Mouse (Mus musculus) gastrocnemius, postnatal 4 days (tissue): ENCODE results near the gene Rabif. TPM values are rescaled to one million over a fixed set of nuclear protein-coding genes. Genes with fewer than 3 reads are reported as not detected.
"Not testable (repeated sequence)": the region's sequence is repeated elsewhere in the genome, so short reads cannot be mapped to it uniquely, and the experiment has no call there.

Experiments used
- DNase-seq, 2 experiments: peaks; one replicate each; pipeline ENCODE4 v3.0.0; 2021 to 2022; ENCODE audit warnings: low spot score in 2 of 2, mixed read lengths in 2 of 2
- long read RNA-seq, 2 experiments: library from polyadenylated mRNA; stranded (forward); transcript quantifications; one replicate each; pipeline ENCODE4 v2.0.0; 2021
- total RNA-seq, 2 experiments: library from RNA; stranded (reverse); gene quantifications; 2 replicates each; pipeline ENCODE4 v1.2.3; 2021

The Rabif gene
- 10 to 100 TPM; 12.0 to 13.5 TPM for total RNA-seq
- long read RNA-seq, experiment 1, transcript Rabif-201 (2 exons, 2,861 nt), result major isoform, 36 of 37 reads
- long read RNA-seq, experiment 1, partial matches to known transcripts, result 0 of 37 reads
- long read RNA-seq, experiment 1, other reads (novel, unspliced or antisense), result 1 of 37 reads
- long read RNA-seq, experiment 2, transcript Rabif-201 (2 exons, 2,861 nt), result major isoform, 49 of 53 reads
- long read RNA-seq, experiment 2, partial matches to known transcripts, result 1 of 53 reads
- long read RNA-seq, experiment 2, other reads (novel, unspliced or antisense), result 3 of 53 reads

DNA sequence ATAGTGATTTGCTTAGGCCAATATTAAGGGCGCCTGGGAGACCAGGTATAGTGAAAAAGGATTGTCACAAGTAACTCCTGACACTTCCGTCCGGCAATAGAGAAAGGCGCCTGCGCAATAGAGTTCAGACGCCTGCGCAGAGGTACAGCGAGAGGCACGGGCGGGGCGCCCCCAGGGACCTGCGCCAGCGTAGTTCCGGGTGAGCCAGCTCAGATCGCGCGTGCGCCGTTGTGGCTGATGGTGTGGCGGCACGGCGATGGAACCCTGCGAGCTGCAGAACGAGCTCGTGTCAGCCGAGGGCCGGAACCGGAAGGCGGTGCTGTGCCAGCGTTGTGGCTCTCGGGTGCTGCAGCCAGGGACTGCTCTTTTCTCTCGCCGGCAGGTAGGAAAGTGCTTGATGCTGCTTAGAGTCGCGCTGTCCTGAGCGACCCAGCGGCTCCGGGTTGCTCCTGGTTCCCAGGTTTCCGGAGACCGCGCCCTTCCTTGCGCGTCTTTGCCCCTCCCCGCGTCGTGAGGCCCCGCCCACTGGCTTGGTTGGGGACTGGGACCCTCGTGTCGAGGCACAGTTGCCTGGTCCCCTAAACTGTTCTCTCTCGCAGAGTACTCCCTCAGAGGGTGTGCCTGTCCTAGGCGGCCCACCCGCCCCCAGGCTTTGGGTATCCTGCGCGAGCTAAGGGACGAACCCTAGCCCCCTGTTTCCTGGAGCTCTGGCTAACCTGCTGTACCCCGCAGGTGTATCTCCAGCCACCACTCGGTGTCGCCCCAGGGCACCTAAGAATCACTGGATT is at the start of gene Rabif:
Rabif (plus strand) TSS at position 221 of the 788 bp plus-strand sequence.
- DNase-seq, result peak; percentile 99 to 100

DNA sequence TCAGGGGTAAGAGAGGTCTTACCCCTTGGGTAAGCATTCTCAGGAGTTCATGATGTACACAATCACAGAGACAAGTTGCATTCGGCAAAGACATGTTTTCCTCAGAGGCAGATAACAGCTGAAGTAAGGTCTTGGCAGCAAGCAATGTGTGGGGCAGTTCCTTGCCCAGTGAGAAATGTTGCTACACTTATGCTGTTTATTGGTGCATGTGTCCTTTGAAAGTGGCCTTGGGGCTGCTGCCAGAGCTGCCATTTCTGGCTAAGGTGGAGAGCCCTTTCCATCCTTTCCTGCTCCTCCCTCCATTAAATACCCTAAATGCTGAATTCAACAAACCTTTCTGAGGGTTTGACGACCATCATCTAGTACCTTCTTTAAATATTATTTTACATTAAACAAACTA is 49.0 kb upstream of the Rabif start:
- no peak for DNase-seq

DNA sequence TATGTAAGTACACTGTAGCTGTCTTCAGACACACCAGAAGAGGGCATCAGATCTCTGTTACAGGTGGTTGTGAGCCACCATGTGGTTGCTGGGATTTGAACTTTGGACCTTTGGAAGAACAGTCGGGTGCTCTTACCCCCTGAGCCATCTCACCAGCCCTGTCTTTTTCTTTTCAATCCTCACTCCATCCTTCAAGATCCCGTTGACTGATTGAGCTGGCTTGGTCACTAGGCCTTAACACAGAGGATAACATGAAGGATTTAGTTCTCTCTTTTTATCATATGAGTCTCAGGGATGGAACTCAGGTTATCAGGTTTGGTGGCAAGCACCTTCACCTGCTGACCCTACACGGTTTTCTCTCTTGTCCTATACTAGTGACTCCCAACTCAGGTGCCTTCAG is 45.9 kb upstream of the Rabif start:
- not testable (repeated sequence) for DNase-seq

DNA sequence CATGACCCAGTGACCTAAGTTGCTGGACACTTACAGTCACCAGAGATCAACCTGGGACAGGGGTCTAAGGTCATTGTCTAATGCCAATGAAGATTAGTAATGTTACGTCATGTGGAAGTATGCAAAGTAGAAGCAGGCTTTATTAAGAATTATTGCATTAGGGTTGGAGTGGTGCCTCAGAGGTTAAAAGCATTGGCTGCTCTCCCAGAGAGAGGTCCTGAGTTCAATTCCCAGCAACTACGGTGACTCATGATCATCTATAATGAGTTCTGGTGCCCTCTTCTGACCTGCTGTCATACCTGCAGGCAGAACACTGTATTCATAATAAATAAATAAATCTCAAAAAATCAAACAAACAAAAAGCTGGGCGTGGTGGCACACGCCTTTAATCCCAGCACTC is 44.2 kb upstream of the Rabif start:
- DNase-seq, result no peak

DNA sequence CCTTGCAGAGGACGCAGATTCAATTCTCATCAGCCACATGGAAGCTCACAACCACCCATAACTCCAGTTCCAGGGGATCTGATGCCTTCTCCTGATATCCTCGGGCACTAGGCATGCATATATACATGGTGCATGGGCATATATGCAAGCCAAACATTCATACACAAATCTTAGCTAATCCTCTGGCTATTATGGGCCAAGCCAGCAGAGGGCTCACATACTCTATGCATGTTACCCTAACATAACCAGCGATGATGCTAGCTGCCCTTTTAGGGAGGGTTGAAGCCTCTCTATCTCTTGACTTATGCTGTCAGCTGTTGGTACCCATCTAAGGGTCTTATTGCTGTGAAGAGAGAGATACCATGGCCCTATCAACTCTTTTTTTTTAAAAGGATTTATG is 43.5 kb upstream of the Rabif start:
- DNase-seq, result peak in 1 of 2 experiments; percentile 28

DNA sequence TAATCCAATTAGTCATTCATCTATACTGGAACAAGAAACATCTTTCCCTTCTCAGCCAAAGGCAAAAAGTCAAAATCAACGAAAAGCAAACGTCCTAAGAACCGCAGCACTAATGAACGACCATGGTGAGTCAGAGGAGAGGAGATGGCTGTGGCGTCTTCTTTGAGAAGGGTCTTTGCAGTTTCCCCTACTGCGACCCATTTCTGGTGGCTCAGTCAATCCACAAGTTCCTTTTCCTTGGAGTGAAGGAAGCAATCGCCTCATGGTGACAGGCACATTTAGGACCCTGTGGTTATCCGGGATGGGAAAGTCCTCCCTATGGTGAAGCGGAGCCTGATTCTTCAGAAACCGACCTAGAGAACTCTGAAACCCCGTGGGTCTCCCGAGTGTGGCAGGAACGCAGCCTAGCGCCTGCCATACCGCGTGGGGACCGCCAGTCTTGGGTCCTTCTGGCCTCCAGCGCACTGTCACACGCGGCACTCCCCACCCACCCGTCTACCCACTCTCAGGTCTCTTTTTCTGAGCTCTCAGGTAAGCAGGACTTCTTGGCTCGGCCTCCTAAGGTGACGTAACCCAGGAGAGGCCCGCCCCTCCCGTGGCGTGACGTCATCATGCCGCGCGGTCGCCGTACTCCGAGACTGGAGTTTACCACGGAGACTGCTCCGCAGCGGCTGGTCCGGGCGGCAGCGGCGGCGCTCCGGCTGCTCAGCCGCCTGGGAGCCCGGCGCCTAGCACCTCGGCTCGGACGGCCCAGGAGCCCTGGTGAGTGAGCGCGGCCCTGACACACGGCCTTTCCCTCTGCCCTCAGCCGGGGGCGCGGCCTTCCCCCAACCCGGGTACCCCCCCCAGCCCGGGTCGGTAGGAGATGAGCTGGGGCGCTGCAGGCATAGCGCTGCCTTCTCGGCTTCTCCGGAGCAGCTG is 39.3 kb upstream of the Rabif start, which contains the start of gene Klhl12:
Klhl12 (plus strand) TSS at position 628 of the 921 bp plus-strand sequence.
- DNase-seq, result peak; percentile 80 to 93

DNA sequence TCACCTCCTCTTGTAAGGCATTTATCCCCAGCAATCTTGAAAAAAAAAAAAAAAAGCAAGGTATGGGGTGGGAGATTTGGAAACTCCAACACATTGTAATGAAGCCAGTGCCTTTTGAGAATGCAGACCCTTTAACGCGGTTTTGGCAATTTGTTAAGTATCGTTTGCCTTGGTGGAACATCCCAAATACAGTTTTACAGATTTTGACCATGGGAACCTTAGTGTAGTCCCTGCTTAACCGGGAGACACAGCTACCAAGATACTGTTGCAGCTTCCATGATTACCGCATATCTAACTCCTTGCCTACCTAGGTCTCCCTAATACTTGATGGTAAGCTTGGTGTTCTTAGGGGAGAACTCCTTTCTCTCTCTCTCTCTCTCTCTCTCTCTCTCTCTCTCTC is 38.4 kb upstream of the Rabif start:
- no peak for DNase-seq

DNA sequence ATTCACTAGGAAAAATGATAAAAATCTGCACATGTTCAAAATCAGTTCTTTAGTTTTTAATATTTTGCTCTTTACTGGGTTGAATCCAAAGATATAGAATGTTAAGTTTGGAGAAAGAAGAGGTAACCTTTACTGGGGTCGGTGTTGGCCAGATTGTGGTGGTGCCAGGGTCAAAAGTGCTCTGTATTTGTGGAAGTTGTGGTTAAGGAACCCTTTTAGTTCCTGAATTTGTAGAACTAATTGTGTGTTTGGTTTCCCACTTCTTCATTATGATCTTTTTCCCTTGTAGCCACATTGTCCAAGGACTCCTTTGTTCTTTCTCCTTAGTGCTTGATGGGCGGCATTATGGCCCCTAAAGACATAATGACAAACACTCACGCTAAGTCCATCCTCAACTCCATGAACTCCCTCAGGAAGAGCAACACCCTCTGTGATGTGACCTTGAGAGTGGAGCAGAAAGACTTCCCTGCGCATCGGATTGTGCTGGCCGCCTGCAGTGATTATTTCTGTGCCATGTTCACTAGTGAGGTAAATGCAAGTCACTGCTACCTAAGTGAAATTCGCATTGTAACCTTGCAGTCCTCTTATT is 36.2 kb upstream of the Rabif start:
- DNase-seq, result no peak

DNA sequence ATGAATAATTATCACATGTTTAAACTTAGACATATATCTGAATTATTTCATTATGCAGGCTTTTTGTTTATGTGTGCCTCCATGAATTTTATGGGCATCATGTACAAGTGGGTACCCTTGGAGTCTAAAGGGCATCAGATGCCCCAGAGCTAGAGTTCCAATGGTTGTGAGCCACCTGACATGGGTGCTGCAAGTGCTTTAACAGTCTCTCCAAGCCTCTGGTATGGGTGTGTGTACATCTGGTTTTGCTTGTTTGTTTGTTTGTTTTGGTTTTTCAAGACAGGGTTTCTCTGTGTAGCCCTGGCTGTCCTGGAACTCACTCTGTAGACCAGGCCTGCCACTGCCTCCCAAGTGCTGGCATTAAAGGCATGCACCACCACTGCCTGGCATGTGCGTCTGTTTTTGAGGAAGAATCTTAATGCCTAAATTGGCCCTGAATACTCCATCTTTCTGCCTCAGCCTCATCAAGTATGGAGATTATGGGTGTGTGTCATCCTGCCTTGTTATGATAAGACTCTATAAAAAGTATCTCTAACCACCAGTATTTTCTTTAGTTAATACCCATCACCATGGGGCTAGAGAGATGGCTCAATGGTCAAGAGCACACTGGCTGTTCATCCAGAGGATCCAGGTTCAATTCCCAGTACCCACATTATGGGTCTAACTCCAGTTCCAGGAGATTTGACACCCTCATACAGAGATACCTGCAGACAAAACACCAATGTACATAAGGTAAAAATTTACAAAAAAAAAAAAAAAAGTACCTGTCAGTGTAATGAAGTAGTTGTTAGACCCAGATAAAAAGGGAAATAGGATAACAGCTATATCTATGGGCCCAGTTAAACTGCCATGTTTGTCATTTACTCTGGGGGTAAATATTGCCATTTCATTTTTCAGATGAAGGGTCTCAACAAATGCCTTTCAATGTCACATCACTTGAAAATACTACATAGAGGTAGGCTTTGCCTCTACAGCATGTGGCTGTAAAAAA is 33.9 kb upstream of the Rabif start:
- no peak for DNase-seq

DNA sequence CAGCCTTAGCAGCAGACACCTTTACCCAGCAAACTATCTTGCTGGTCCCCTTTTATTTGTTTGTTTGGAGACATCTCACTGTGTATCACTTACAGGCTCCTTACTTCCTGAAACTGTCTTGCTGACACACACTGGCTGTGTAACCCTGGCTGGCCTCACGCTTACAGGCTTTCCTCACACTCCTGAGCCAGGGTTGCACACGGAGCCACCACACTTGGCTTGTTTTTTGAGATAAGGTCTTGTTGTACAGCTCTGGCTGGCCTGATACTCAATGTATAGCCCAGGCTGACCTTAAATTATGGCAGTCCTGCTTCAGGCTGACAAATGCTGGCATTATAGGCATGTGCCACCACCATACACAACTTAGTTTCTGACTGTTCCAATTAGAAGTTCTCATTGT is 9.8 kb upstream of the Rabif start:
- DNase-seq, result no peak

DNA sequence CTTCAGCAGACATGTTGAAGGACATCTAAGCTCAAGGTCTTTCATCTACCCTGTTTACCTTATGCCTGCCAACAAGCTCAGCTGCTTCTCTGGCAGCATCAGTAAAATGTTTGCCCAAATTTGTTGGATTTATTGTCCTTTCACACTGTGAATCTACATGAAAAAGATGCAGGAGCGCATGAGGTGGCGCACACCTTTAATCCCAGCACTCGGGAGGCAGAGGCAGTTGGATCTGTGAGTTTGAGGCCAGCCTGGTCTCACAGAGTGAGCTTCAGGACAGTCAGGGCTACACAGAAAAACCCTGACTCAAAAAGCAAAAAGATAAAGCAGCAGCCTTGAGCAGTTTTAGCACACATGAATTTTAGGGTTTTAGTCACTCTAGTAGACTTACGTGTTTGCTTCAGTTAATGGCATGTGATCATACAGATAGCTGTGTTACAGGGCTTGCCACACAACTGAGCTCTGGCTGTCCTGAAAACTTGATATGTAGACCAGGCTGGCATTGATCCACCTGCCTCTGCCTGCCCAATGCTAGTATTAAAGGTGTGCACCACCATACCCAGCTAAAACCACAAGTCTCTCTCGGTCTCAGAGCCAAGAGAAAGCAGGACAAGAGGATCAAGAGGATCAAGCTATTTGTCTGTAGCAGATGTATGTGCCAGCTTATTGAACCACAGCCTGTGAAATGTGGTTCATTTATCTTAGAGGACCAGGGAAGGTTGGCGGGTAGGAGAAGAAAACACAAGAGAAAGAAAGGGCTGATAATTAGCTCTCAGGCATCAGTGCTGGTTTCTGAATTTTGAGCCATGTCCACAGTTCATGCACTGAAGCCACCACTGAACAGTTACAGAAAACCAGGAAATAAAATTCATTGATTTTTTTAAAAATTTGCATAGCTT is 3.3 kb upstream of the Rabif start:
- DNase-seq, result no peak

DNA sequence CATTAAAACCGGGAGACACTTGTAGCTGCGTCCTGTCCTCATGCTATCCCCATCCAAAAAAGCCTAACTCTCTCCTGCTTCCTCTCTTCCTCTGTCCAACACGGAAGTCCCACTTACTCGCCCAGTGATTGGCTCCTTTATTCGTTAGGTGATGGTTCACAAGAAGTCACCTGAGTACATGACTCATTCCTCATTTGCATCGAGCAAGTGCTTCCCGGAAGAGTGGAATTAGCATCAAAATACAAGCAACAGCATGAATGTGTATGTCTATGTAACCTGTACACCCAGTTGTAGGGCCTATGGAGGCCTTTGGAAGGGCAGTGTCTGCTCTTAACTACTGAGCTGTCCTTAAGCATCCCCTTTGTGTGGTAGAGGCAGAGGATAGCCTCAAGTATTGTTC is 2.2 kb upstream of the Rabif start:
- no peak for DNase-seq

DNA sequence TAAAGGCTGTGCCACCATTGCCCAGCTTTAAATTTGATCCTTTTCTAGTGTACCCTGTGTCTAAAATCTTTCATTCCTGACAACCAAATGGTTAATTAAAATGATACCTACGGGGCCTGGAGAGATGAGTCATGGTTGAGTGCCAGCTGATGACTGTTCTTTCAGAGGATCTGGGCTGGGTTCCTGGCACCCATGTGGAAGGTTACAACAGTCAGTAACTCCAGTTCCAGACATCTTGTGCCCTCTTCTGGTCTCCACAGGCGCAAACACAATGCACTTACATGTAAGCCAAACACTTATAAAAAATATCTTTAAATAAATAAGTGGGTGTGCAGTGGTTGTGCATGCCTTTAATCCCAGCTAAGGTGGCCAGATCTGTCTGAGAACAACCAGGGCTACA is 952 bp upstream of the Rabif start:
- no peak for DNase-seq

DNA sequence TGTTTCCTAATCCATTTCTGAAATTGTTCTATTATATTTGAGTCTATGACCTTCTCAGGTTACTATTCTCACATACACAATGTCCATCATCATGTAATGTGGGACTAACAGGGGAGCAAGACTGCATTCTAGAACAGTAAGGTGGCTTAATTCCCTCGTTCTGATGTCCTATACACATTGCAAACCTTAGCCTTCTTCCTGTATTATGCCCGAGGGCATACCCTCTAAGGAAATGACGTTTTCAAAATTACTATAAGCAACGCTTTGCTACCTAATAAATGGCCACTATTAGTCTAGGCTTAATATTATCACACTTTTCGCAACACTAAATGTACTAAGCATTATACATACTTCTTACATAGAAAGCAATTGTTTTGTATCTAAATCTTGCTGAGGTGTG is 492 bp upstream of the Rabif start:
- DNase-seq, result no peak

DNA sequence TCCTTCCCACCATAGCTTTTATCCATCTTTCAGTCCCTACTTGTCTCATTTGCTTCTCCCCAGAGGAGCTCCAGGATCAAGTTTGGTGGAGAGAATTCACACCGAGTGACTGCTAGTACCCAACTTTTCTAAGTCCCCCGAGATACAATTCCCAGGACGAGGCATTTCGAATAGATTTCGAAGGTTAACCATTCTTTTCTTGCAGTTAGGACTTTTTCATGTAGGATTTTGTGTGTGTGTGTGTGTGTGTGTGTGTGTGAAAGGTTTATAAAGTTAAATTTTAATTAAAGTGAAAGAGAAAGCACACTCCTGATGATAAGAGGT is 730 bp downstream of the Rabif start:
- no peak for DNase-seq

DNA sequence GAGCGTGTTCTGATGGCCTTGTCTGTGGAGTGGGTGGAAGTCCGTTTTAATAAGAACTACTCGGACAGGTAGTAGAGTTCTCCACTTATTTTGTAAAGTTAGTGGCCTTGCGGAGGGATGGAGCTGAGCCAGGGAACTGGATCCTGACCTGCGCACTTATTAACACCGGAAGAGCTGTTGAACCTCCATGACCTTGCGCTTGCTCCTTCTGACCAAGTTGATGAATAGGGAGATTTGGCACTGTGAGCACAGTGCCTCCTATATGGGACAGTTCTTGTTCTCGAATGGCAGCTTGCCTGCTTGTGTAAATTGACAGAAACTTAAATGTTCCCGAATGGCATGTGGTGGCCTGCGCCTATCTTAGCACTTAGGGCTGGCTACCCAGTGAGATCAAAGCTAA is 1.5 kb downstream of the Rabif start:
- DNase-seq, result no peak

DNA sequence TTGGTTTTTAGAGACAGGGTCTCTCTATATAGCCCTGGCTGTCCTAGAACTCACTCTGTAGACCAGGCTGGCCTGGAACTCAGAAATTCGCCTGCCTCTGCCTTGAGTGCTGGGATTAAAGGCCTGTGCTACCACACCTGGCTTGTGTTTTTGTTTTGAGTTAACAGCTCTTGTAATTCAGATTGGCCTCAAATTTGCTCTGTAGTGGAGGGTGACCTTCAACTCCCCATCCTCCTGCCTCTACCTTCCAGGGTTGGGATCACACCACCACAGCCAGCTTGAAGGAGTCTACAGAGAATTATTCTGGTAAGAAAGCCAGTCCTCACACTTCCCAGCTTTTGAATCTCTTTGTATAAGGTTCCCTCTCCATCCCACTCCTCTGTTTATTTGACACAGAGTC is 6.5 kb downstream of the Rabif start:
- DNase-seq, result no peak

DNA sequence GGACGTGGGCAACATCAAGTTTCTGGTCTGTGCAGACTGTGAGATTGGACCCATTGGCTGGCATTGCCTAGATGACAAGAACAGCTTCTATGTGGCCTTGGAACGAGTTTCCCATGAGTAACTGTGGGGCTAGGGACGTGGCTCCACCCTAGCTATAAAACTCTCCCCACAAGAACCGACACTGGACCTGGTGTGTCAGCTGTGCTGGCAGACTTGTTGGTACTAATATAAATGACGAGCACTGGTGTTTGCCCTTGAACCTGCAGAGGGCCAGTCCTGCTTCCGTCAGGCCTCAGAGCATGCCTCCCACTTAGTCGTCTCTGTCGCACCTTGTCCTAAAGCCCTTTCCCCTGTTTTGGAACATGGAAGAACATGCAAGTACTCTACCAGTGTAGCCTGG is 11.8 kb downstream of the Rabif start:
- no peak for DNase-seq

DNA sequence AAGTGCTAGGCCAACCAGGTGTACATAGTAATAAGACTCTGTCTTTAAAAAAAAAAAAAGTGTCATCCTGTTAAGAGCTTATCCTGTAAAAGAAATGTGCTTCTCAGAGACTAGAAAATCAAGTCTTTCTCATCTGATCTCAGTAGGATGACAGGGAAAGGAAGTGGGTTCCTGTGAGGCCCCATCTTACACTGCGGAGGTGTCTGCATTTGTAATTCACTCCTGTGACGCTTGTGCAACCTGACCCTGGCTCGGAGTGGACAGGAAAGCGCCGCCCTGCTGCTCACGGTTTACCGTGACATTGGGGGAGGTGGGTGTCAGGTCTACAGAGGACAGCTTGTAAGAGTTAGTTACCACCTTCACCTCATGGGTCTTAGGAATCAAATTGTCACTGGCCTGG is 15.6 kb downstream of the Rabif start:
- DNase-seq, result no peak
